ENCODE assay signal across 10 mouse cellular contexts in genomic region chr17:73891590-73891989, GRCm38 (mm10). TPM values are rescaled to one million over a fixed set of nuclear protein-coding genes. Genes with fewer than 3 reads are reported as not detected.
DNase-seq lines count a peak whose midpoint lies in the region; ATAC-seq and TF ChIP-seq lines count a peak whose summit lies in the region.
"Had no signal": no experiment of that assay in that cellular context is flagged by ENCODE, and none has a peak within 500 bp of the region (broad histone marks: within the 10 kb centered on the region; RNA-seq: fewer than 3 reads in every experiment).

No protein-coding gene starts in this region.

- no peak overlapping the region for H3K4me2 ChIP-seq in midbrain, embryonic 13.5 days (replicated peaks)
- H3K4me2 ChIP-seq: liver, embryonic 12.5 days had no signal

- 88% methylated on average over 1 of the region's 1 CpGs for WGBS in midbrain, embryonic 13.5 days

- H3K27ac ChIP-seq in left cerebral cortex, adult 2 months = no peak overlapping the region
- no peak overlapping the region for H3K27ac ChIP-seq in midbrain, embryonic 13.5 days
- H3K27ac ChIP-seq: liver, embryonic 12.5 days had no signal

- DNase-seq in cerebellum, postnatal 14 days = peak; percentile 48 to 51
- DNase-seq in cerebellum, adult 8-10 months = no peak
- DNase-seq in left cerebral cortex, adult 2 months (ENCODE audit: extremely low spot score in 1 of 2, low spot score in 2 of 2) = no peak
- DNase-seq in left cerebral cortex, postnatal 4 days = no peak
- peak; percentile 53 for DNase-seq in T-cell, adult 2 months (ENCODE audit: low spot score)
- DNase-seq: heart, postnatal 4 days had no signal

- no peaks in the 10 kb centered on the region for H3K9me3 ChIP-seq in midbrain, embryonic 13.5 days

- H3K27me3 ChIP-seq in midbrain, embryonic 13.5 days = no peaks in the 10 kb centered on the region
- H3K27me3 ChIP-seq: liver, embryonic 12.5 days had no signal

- H3K36me3 ChIP-seq in midbrain, embryonic 13.5 days = no peaks in the 10 kb centered on the region
- H3K36me3 ChIP-seq: liver, embryonic 12.5 days had no signal

- H3K9ac ChIP-seq in midbrain, embryonic 13.5 days (replicated peaks) = no peak overlapping the region
- H3K9ac ChIP-seq: liver, embryonic 12.5 days had no signal

- ATAC-seq in megakaryocyte-erythroid progenitor cell, adult 5-6 weeks (replicated peaks; ENCODE audit: low FRiP score, low TSS enrichment, poor library complexity, severe bottlenecking) = 0 out of 2 replicates have a peak, but pooled peaks have one; percentile 18
- no peak for ATAC-seq in erythroblast, adult 5-6 weeks (replicated peaks; ENCODE audit: low FRiP score, poor library complexity, severe bottlenecking)
- no peak for ATAC-seq in midbrain, embryonic 13.5 days
- ATAC-seq: liver, embryonic 12.5 days had no signal

- no peak overlapping the region for H3K4me3 ChIP-seq in left cerebral cortex, adult 2 months
- H3K4me3 ChIP-seq in midbrain, embryonic 13.5 days (replicated peaks) = no peak overlapping the region
- H3K4me3 ChIP-seq: liver, embryonic 12.5 days had no signal

- H3K4me1 ChIP-seq in midbrain, embryonic 13.5 days (replicated peaks) = no peaks in the 10 kb centered on the region
- H3K4me1 ChIP-seq: liver, embryonic 12.5 days had no signal

- TF ChIP-seq CTCF in left cerebral cortex, adult 2 months (IDR thresholded peaks at IDR 0.05) = peak; percentile 45

- intact Hi-C loops in left cerebral cortex, adult 2 months (cut with DNase I) = loop anchor here (5.0 kb wide), 1 partner anchor 126 kb away; no protein-coding TSS in a partner anchor
- intact Hi-C loops in left cerebral cortex, postnatal 4 days (cut with DNase I) = no loop called here

RNA-seq across cellular contexts. Expression of gene Xdh, which starts 58.4 kb away (rescaled TPM):
- 10 to 100 TPM; 15.4 to 17.6 TPM for total RNA-seq in left cerebral cortex, adult 2 months (2021)
- under 1 TPM; 0.38 to 0.58 TPM for total RNA-seq in left cerebral cortex, postnatal 4 days (2021)
- total RNA-seq in megakaryocyte-erythroid progenitor cell, adult 5-6 weeks (2014; fragmentation: Nextera tagmentation) = 1.8 and 12.0 TPM in 2 replicates
- 4.0 and 11.0 TPM in 2 replicates for total RNA-seq in megakaryocyte-erythroid progenitor cell, adult 5-6 weeks (2017)
- 39.5 and 54.8 TPM in 2 replicates for total RNA-seq in erythroblast, adult 5-6 weeks (2015; ENCODE audit: low replicate concordance)
- 24.5 and 28.2 TPM in 2 replicates for total RNA-seq in erythroblast, adult 5-6 weeks (2017; ENCODE audit: low replicate concordance)
- polyA plus RNA-seq in midbrain, embryonic 13.5 days (2015; fragmentation: Nextera tagmentation; extraction: Ambion mirVana) = 0.08 and 0.13 TPM in 2 replicates

Comparison
In these comparisons a context has a peak if more than half of its experiments do, and no peak if none do; other contexts are left out.
1. DNase-seq: peak in cerebellum, postnatal 14 days (2 of 2) and T-cell, adult 2 months (single experiment); none in cerebellum, adult 8-10 months (single experiment), left cerebral cortex, adult 2 months (0 of 2) and left cerebral cortex, postnatal 4 days (single experiment).